Mouse (Mus musculus): ENCODE measurements at regions not wholly inside any gene's neighbourhood (a gene's known extent, or its start where the extent isn't known, plus 50 kb on each side); places are given as distances from the start of the nearest gene placed in this dataset.

DNA sequence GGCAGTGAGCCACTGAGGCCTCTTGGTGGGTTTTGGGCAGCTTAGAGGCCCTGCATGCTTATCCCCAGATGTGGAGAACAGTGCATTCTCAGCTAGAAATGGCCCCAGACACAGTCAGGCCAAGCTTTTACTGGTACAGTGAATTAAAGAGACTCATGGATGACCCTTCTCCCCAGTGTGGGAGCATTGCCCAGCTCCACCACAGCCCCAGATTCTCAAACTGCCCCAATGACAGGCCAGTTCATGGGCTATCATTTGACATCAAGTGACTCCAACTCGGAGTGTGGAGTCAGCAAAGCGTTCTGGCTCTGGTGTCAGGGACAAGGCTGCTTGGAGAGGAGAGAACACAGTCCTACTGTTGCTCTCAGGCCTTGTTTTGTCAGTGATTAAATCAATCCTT is 354.2 kb upstream of the Id2 start:
- Histone ChIP-seq H3K36me3 (ENCODE audit: control insufficient read depth, insufficient read depth) (no peaks in the 10 kb centered on the region), H3K27me3 (ENCODE audit: control insufficient read depth, insufficient read depth, insufficient read length) (no peaks in the 10 kb centered on the region), H3K79me2 (ENCODE audit: control insufficient read depth, insufficient read depth) (no peaks in the 10 kb centered on the region), H3K79me3 (ENCODE audit: low read depth) (no peaks in the 10 kb centered on the region), H3K4me3 (ENCODE audit: insufficient read depth, poor library complexity, severe bottlenecking) (no peak overlapping the region), H3ac (ENCODE audit: control insufficient read depth, insufficient read length, low read depth) (no peak overlapping the region)
- TF ChIP-seq USF1 (IDR thresholded peaks at IDR 0.05; ENCODE audit: low read depth) (no peak), CEBPB (IDR thresholded peaks at IDR 0.05; ENCODE audit: low read depth) (no peak), MYOG (IDR thresholded peaks at IDR 0.05; ENCODE audit: control insufficient read depth, extremely low read depth, insufficient read length) (no peak), FOSL1 (IDR thresholded peaks at IDR 0.05; ENCODE audit: insufficient read depth, low read length, poor library complexity, severe bottlenecking) (no peak), MAX (IDR thresholded peaks at IDR 0.05) (no peak), MYOD1 (IDR thresholded peaks at IDR 0.05; ENCODE audit: control insufficient read depth, insufficient read length, low read depth) (no peak), CTCF (IDR thresholded peaks at IDR 0.05; ENCODE audit: control insufficient read depth, insufficient read depth, insufficient read length) (no peak)

DNA sequence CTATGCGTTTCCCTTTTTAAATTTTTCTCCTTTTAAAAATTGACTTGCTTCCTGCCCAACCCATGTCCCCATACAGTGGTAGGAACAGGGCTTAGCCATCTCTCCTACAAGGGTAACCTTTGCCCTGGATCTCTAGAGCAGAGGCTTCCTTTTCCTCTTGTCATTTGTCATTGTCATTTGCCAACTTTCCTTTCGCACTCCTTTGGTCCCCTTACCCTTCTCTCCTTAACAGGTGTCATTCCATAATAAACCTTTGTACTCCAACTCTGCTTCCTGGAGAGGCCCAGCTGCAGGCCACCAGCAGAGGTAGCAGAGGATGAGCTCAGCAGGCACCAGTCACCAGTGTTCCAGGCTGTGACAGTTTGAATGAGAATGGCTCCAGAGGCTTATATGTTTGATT is 347.4 kb upstream of the Id2 start:
- Histone ChIP-seq H3ac (ENCODE audit: control insufficient read depth, insufficient read length, low read depth) (no peak overlapping the region), H3K79me2 (ENCODE audit: control insufficient read depth, insufficient read depth) (no peaks in the 10 kb centered on the region), H3K4me3 (ENCODE audit: insufficient read depth, poor library complexity, severe bottlenecking) (no peak overlapping the region), H3K79me3 (ENCODE audit: low read depth) (no peaks in the 10 kb centered on the region), H3K27me3 (ENCODE audit: control insufficient read depth, insufficient read depth, insufficient read length) (no peaks in the 10 kb centered on the region), H3K36me3 (ENCODE audit: control insufficient read depth, insufficient read depth) (no peaks in the 10 kb centered on the region)
- TF ChIP-seq CEBPB (IDR thresholded peaks at IDR 0.05; ENCODE audit: low read depth) (no peak), MYOD1 (IDR thresholded peaks at IDR 0.05; ENCODE audit: control insufficient read depth, insufficient read length, low read depth) (no peak), FOSL1 (IDR thresholded peaks at IDR 0.05; ENCODE audit: insufficient read depth, low read length, poor library complexity, severe bottlenecking) (no peak), MAX (IDR thresholded peaks at IDR 0.05) (no peak), USF1 (IDR thresholded peaks at IDR 0.05; ENCODE audit: low read depth) (no peak), MYOG (IDR thresholded peaks at IDR 0.05; ENCODE audit: control insufficient read depth, extremely low read depth, insufficient read length) (no peak), CTCF (IDR thresholded peaks at IDR 0.05; ENCODE audit: control insufficient read depth, insufficient read depth, insufficient read length) (no peak)

GRCm38 (mm10) chr12:25439029-25439551 is 342.1 kb upstream of the Id2 start:
- Histone ChIP-seq H3K79me3 (ENCODE audit: low read depth) (no peaks in the 10 kb centered on the region), H3K79me2 (ENCODE audit: control insufficient read depth, insufficient read depth) (no peaks in the 10 kb centered on the region), H3K36me3 (ENCODE audit: control insufficient read depth, insufficient read depth) (no peaks in the 10 kb centered on the region), H3ac (ENCODE audit: control insufficient read depth, insufficient read length, low read depth) (no peak overlapping the region), H3K27me3 (ENCODE audit: control insufficient read depth, insufficient read depth, insufficient read length) (no peaks in the 10 kb centered on the region), H3K4me3 (ENCODE audit: insufficient read depth, poor library complexity, severe bottlenecking) (no peak overlapping the region)
- no peak for TF ChIP-seq CEBPB (IDR thresholded peaks at IDR 0.05; ENCODE audit: low read depth)
- TF ChIP-seq MYOG (IDR thresholded peaks at IDR 0.05; ENCODE audit: control insufficient read depth, extremely low read depth, insufficient read length) = no peak
- TF ChIP-seq MYOD1 (IDR thresholded peaks at IDR 0.05; ENCODE audit: control insufficient read depth, insufficient read length, low read depth) = no peak
- TF ChIP-seq MAX (IDR thresholded peaks at IDR 0.05) = no peak
- no peak for TF ChIP-seq USF1 (IDR thresholded peaks at IDR 0.05; ENCODE audit: low read depth)
- TF ChIP-seq CTCF (IDR thresholded peaks at IDR 0.05; ENCODE audit: control insufficient read depth, insufficient read depth, insufficient read length) = no peak
- no peak for TF ChIP-seq FOSL1 (IDR thresholded peaks at IDR 0.05; ENCODE audit: insufficient read depth, low read length, poor library complexity, severe bottlenecking)

DNA sequence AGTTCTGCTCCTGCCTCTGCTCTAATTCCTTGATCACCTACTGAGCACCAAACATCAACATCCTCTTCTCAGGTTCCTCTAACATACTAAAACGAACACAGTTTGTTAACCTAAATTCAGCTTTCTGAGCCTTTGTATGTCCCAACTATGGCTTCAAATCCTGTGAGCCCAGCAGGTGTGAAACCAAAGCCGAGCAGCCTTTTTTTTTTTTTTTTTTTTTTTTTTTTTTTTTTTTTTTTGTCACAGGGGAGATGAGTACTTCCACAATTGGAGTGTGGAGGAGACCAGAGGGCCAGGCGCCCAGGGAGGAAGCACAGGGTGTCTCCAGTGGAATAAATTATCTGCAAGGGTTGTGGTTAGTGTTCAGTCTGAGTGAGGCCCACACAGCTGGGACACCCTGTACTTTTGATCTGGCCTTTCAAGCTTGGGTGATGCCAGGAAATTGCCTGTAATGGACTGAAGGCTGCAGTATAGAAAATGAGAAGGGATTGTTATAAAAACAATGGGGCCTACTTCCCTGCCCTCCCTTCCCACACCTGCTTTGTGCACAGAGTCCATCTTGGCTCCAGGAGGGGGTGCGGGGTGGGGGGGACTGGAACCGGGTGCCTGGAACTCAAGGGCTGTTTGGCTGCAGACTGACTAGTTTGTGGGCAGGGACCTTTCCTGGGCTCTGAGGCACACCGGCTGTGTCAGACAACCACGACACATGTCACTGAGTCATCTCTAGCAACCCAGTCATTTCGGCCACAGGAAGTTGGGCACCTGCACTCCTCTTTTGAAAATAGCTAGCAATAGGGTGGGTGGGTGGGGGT is 341.5 kb upstream of the Id2 start:
- no peak overlapping the region for H3ac ChIP-seq (ENCODE audit: control insufficient read depth, insufficient read length, low read depth)

DNA sequence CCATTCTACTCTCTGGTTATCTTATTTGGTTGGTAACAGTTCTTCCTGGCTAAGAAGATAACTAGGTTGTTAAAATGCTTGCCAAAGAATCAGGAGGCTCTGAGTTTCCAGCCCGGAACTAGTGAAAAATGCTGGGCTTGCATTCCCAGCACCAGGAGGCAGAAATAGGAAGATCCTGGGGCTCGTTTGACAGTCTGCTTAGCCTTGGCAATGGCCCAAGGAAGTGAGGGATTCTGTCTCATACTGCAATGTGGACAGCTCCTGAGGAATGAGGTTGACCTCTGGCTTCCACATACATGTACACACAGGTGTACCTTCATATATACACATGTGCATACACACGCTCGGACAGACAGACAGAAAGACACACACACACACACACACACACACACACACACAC is 340.6 kb upstream of the Id2 start:
- Histone ChIP-seq H3K79me3 (ENCODE audit: low read depth) (no peaks in the 10 kb centered on the region), H3K27me3 (ENCODE audit: control insufficient read depth, insufficient read depth, insufficient read length) (no peaks in the 10 kb centered on the region), H3K36me3 (ENCODE audit: control insufficient read depth, insufficient read depth) (no peaks in the 10 kb centered on the region), H3K79me2 (ENCODE audit: control insufficient read depth, insufficient read depth) (no peaks in the 10 kb centered on the region), H3K4me3 (ENCODE audit: insufficient read depth, poor library complexity, severe bottlenecking) (no peak overlapping the region), H3ac (ENCODE audit: control insufficient read depth, insufficient read length, low read depth) (no peak overlapping the region)
- TF ChIP-seq MYOD1 (IDR thresholded peaks at IDR 0.05; ENCODE audit: control insufficient read depth, insufficient read length, low read depth) (no peak), CTCF (IDR thresholded peaks at IDR 0.05; ENCODE audit: control insufficient read depth, insufficient read depth, insufficient read length) (no peak), MYOG (IDR thresholded peaks at IDR 0.05; ENCODE audit: control insufficient read depth, extremely low read depth, insufficient read length) (no peak), MAX (IDR thresholded peaks at IDR 0.05) (no peak), CEBPB (IDR thresholded peaks at IDR 0.05; ENCODE audit: low read depth) (no peak), USF1 (IDR thresholded peaks at IDR 0.05; ENCODE audit: low read depth) (no peak)

More for the DNA sequence above, 341.5 kb upstream of the Id2 start:
- Histone ChIP-seq H3K4me3 (ENCODE audit: insufficient read depth, poor library complexity, severe bottlenecking) (no peak overlapping the region), H3K36me3 (ENCODE audit: control insufficient read depth, insufficient read depth) (no peaks in the 10 kb centered on the region), H3K79me2 (ENCODE audit: control insufficient read depth, insufficient read depth) (no peaks in the 10 kb centered on the region), H3K27me3 (ENCODE audit: control insufficient read depth, insufficient read depth, insufficient read length) (no peaks in the 10 kb centered on the region), H3K79me3 (ENCODE audit: low read depth) (no peaks in the 10 kb centered on the region)
- TF ChIP-seq MAX (IDR thresholded peaks at IDR 0.05) (no peak), CEBPB (IDR thresholded peaks at IDR 0.05; ENCODE audit: low read depth) (no peak), USF1 (IDR thresholded peaks at IDR 0.05; ENCODE audit: low read depth) (no peak), MYOD1 (IDR thresholded peaks at IDR 0.05; ENCODE audit: control insufficient read depth, insufficient read length, low read depth) (no peak), CTCF (IDR thresholded peaks at IDR 0.05; ENCODE audit: control insufficient read depth, insufficient read depth, insufficient read length) (no peak), MYOG (IDR thresholded peaks at IDR 0.05; ENCODE audit: control insufficient read depth, extremely low read depth, insufficient read length) (no peak), FOSL1 (IDR thresholded peaks at IDR 0.05; ENCODE audit: insufficient read depth, low read length, poor library complexity, severe bottlenecking) (no peak)
